Comparison of ENCODE assay signal across 9 mouse cellular contexts in genomic region chr7:78566617-78567016, GRCm38 (mm10).
DNase-seq lines count a peak whose midpoint lies in the region; ATAC-seq and TF ChIP-seq lines count a peak whose summit lies in the region.
"Had no signal": no experiment of that assay in that cellular context is flagged by ENCODE, and none has a peak within 500 bp of the region (broad histone marks: within the 10 kb centered on the region; RNA-seq: fewer than 3 reads in every experiment).

No protein-coding gene starts in this region.

- no peak for ATAC-seq in heart, embryonic 12.5 days (ENCODE audit: insufficient number of reproducible peaks, low FRiP score)

- TF ChIP-seq EP300 in heart, adult 2 months (IDR thresholded peaks at IDR 0.05; ENCODE audit: insufficient read depth, low read depth, low read length) = no peak

- H3K4me2 ChIP-seq in heart, embryonic 12.5 days = no peak overlapping the region
- H3K4me2 ChIP-seq: neural tube, embryonic 12.5 days had no signal

- TF ChIP-seq POLR2A in heart, adult 2 months (IDR thresholded peaks at IDR 0.05; ENCODE audit: insufficient read depth, low read depth, low read length) = no peak
- TF ChIP-seq POLR2A in thymus, adult 2 months (IDR thresholded peaks at IDR 0.05; ENCODE audit: control insufficient read depth, extremely low read depth, insufficient read depth, low read length, poor library complexity) = no peak
- TF ChIP-seq POLR2A in cortical plate, adult 2 months (IDR thresholded peaks at IDR 0.05; ENCODE audit: extremely low read depth, insufficient read depth, low read length) = no peak

- H3K9ac ChIP-seq in heart, adult 2 months (ENCODE audit: low read depth, low read length) = no peak overlapping the region
- no peak overlapping the region for H3K9ac ChIP-seq in heart, embryonic 12.5 days
- H3K9ac ChIP-seq: neural tube, embryonic 12.5 days had no signal

- H3K27me3 ChIP-seq in heart, adult 2 months (ENCODE audit: control insufficient read depth, insufficient read depth, low read length) = no peaks in the 10 kb centered on the region
- peaks cover 18% of the 10 kb centered on the region; the same call in 1 of the 2 replicates for H3K27me3 ChIP-seq in heart, embryonic 12.5 days (replicated peaks)
- no peaks in the 10 kb centered on the region for H3K27me3 ChIP-seq in thymus, adult 2 months (ENCODE audit: control insufficient read depth, insufficient read depth, low read length)
- H3K27me3 ChIP-seq: neural tube, embryonic 12.5 days had no signal

- WGBS in heart, adult 2 months = 39% methylated on average over 3 of the region's 3 CpGs
- 43% methylated on average over 3 of the region's 3 CpGs for WGBS in heart, embryonic 12.5 days
- 40% methylated on average over 3 of the region's 3 CpGs for WGBS in thymus, adult 2 months

- H3K4me1 ChIP-seq in heart, adult 2 months (ENCODE audit: control insufficient read depth, insufficient read depth, low read length) = no peaks in the 10 kb centered on the region
- no peaks in the 10 kb centered on the region for H3K4me1 ChIP-seq in heart, embryonic 12.5 days (replicated peaks)
- H3K4me1 ChIP-seq in thymus, adult 2 months (replicated peaks; ENCODE audit: control insufficient read depth, insufficient read depth, low read length) = no peaks in the 10 kb centered on the region
- H3K4me1 ChIP-seq in cortical plate, adult 2 months (ENCODE audit: control insufficient read depth, insufficient read depth, low read length) = peaks cover 4% of the 10 kb centered on the region; the same call in 1 of the 2 replicates

- DNase-seq in heart, adult 2 months = no peak
- peak; percentile 49 for DNase-seq in thymus, adult 2 months
- DNase-seq in thymus, postnatal 36 days = no peak
- peak; percentile 48 for DNase-seq in thymus, postnatal 14 days
- no peak for DNase-seq in left cerebral cortex, postnatal 10 days (ENCODE audit: extremely low spot score in 1 of 2, low spot score in 2 of 2)
- no peak for DNase-seq in yolk sac, embryonic 10.5 days (ENCODE audit: low spot score)

- no peaks in the 10 kb centered on the region for H3K36me3 ChIP-seq in heart, adult 2 months (ENCODE audit: control insufficient read depth, insufficient read depth, low read length)
- no peaks in the 10 kb centered on the region for H3K36me3 ChIP-seq in heart, embryonic 12.5 days
- no peaks in the 10 kb centered on the region for H3K36me3 ChIP-seq in thymus, adult 2 months (ENCODE audit: control insufficient read depth, insufficient read depth, low read length)
- H3K36me3 ChIP-seq: neural tube, embryonic 12.5 days had no signal

- H3K4me3 ChIP-seq in heart, adult 2 months = no peak overlapping the region
- no peak overlapping the region for H3K4me3 ChIP-seq in heart, embryonic 12.5 days
- H3K4me3 ChIP-seq in thymus, adult 2 months (ENCODE audit: control insufficient read depth, insufficient read depth, low read length) = no peak overlapping the region
- H3K4me3 ChIP-seq in cortical plate, adult 2 months (ENCODE audit: insufficient read depth, low read length) = no peak overlapping the region
- H3K4me3 ChIP-seq: neural tube, embryonic 12.5 days had no signal

- TF ChIP-seq CTCF in heart, adult 2 months (IDR thresholded peaks at IDR 0.05) = peak; percentile 85
- TF ChIP-seq CTCF in thymus, adult 2 months (IDR thresholded peaks at IDR 0.05; ENCODE audit: borderline replicate concordance, control insufficient read depth, extremely low read depth, insufficient read depth, low read length, poor library complexity) = peak; percentile 20; the same call in 1 of the 2 replicates
- peak; percentile 51 for TF ChIP-seq CTCF in cortical plate, adult 2 months (IDR thresholded peaks at IDR 0.05; ENCODE audit: extremely low read depth, insufficient read depth, low read length)

- H3K79me2 ChIP-seq in heart, adult 2 months (replicated peaks; ENCODE audit: control insufficient read depth, insufficient read depth, low read length) = no peaks in the 10 kb centered on the region

- H3K9me3 ChIP-seq in heart, embryonic 12.5 days (replicated peaks) = no peaks in the 10 kb centered on the region
- H3K9me3 ChIP-seq: neural tube, embryonic 12.5 days had no signal

- intact Hi-C loops in heart, adult 2 months (cut with DNase I) = loop anchor here (2.0 to 5.0 kb wide), 4 partner anchors 124 to 272 kb away; no protein-coding TSS in a partner anchor
- intact Hi-C loops in left cerebral cortex, postnatal 10 days (cut with DNase I) = loop anchor here (10.0 kb wide), 1 partner anchor 382 kb away; no protein-coding TSS in a partner anchor

- no peak overlapping the region for H3K27ac ChIP-seq in heart, adult 2 months
- no peak overlapping the region for H3K27ac ChIP-seq in heart, embryonic 12.5 days (ENCODE audit: poor library complexity, severe bottlenecking)
- no peak overlapping the region for H3K27ac ChIP-seq in thymus, adult 2 months (ENCODE audit: control insufficient read depth, insufficient read depth, low read length)
- no peak overlapping the region for H3K27ac ChIP-seq in cortical plate, adult 2 months (ENCODE audit: insufficient read depth, low read length)
- H3K27ac ChIP-seq: neural tube, embryonic 12.5 days had no signal

Comparison
In these comparisons a context has a peak if more than half of its experiments do, and no peak if none do; other contexts are left out.
1. DNase-seq: peak in thymus, adult 2 months (single experiment) and thymus, postnatal 14 days (single experiment); none in heart, adult 2 months (0 of 2), thymus, postnatal 36 days (0 of 2), left cerebral cortex, postnatal 10 days (0 of 2) and yolk sac, embryonic 10.5 days (single experiment).
2. CTCF ChIP-seq: peak in every context shown above with its lines; median percentile 85 in heart, adult 2 months; 51 in cortical plate, adult 2 months; 20 in thymus, adult 2 months.